Mouse (Mus musculus) T-helper 17 cell (primary cell): ENCODE data around the gene Flvcr1.

Source experiments
- in situ Hi-C, 2 experiments: fragments of 300-600 bp; cut with MboI, MseI; formaldehyde crosslinking; loops; 1 replicate in 1 of 2; 2 replicates in 1 of 2; pipeline ENCODE4 v1.15.1; 2025; ENCODE audit warnings: high pct_unique_total_duplicates in 2 of 2

Flvcr1 gene

GRCm38 (mm10) chr1:190989437-190990082 is 36.4 kb downstream of the Flvcr1 start:
- in situ Hi-C loops = loop anchor here in 1 of 2 experiments (5.0 kb wide), 1 partner anchor 47 kb away; no protein-coding TSS in a partner anchor

GRCm38 (mm10) chr1:190981412-190981811 is 44.5 kb downstream of the Flvcr1 start:
- in situ Hi-C loops = no loop called here

- in situ Hi-C loops = no loop called here
Observed at GRCm38 (mm10) chr1:190980470-190980869, 45.5 kb downstream of the Flvcr1 start.

- in situ Hi-C loops = no loop called here
Observed at GRCm38 (mm10) chr1:190979100-190979563, 46.8 kb downstream of the Flvcr1 start, which contains the start of gene Vash2. TSS of gene Vash2 (minus strand) at chr1:190979296.

- in situ Hi-C loops = no loop called here
Observed at GRCm38 (mm10) chr1:190978511-190979073, 47.4 kb downstream of the Flvcr1 start.

GRCm38 (mm10) chr1:190978001-190978400 is 48.0 kb downstream of the Flvcr1 start:
- in situ Hi-C loops = no loop called here

- in situ Hi-C loops = no loop called here
Observed at GRCm38 (mm10) chr1:190976887-190977573, 48.9 kb downstream of the Flvcr1 start.

- in situ Hi-C loops = no loop called here
Observed at GRCm38 (mm10) chr1:190974833-190975232, 51.1 kb downstream of the Flvcr1 start.

GRCm38 (mm10) chr1:190974191-190974590 is 51.8 kb downstream of the Flvcr1 start:
- in situ Hi-C loops = no loop called here

- in situ Hi-C loops = no loop called here
Observed at GRCm38 (mm10) chr1:190972612-190973192, 53.3 kb downstream of the Flvcr1 start.

- in situ Hi-C loops = no loop called here
Observed at GRCm38 (mm10) chr1:190971708-190972610, 54.0 kb downstream of the Flvcr1 start.

- in situ Hi-C loops = no loop called here
Observed at GRCm38 (mm10) chr1:190968010-190968409, 57.9 kb downstream of the Flvcr1 start.

- in situ Hi-C loops = no loop called here
Observed at GRCm38 (mm10) chr1:190964992-190965780, 60.8 kb downstream of the Flvcr1 start.

- in situ Hi-C loops = no loop called here
Observed at GRCm38 (mm10) chr1:190962760-190963159, 63.2 kb downstream of the Flvcr1 start.

- in situ Hi-C loops = no loop called here
Observed at GRCm38 (mm10) chr1:190958821-190959220, 67.1 kb downstream of the Flvcr1 start.
